Mouse (Mus musculus) forebrain, embryonic 15.5 days (tissue): ENCODE results near the gene Ptbp1. TPM values are rescaled to one million over a fixed set of nuclear protein-coding genes. Genes with fewer than 3 reads are reported as not detected.

Source experiments
- ATAC-seq: fragments of 200-750 bp; cut with Nextera tagmentation; replicated peaks from 2 replicates; pipeline ENCODE4 v1.8.0; 2017; ENCODE audit warnings: mild to moderate bottlenecking, moderate TSS enrichment, moderate library complexity
- H3K27ac ChIP-seq: fragments of 300-500 bp; sonication (generic); replicated peaks from 2 replicates; pipeline ENCODE4 v1.5.1; 2015; ENCODE audit warnings: mild to moderate bottlenecking, inconsistent platforms
- H3K27me3 ChIP-seq: fragments of 300-500 bp; sonication (generic); 2 replicates; pipeline ENCODE4 v1.6.1; 2015; ENCODE audit warnings: inconsistent platforms
- H3K36me3 ChIP-seq: fragments of 300-500 bp; sonication (generic); 2 replicates; pipeline ENCODE4 v1.6.1; 2015; ENCODE audit warnings: mild to moderate bottlenecking, inconsistent platforms
- H3K4me1 ChIP-seq: fragments of 300-500 bp; sonication (generic); 2 replicates; pipeline ENCODE4 v1.6.1; 2015; ENCODE audit warnings: inconsistent platforms
- H3K4me2 ChIP-seq: fragments of 300-500 bp; sonication (generic); replicated peaks from 2 replicates; pipeline ENCODE4 v1.6.1; 2015; ENCODE audit warnings: mild to moderate bottlenecking, inconsistent platforms
- H3K4me3 ChIP-seq: fragments of 300-500 bp; sonication (generic); 2 replicates; pipeline ENCODE4 v1.5.1; 2015; ENCODE audit warnings: mild to moderate bottlenecking, inconsistent platforms
- H3K9ac ChIP-seq: fragments of 300-500 bp; sonication (generic); replicated peaks from 2 replicates; pipeline ENCODE4 v1.6.1; 2015; ENCODE audit warnings: mild to moderate bottlenecking, inconsistent platforms
- H3K9me3 ChIP-seq: fragments of 300-500 bp; sonication (generic); 2 replicates; pipeline ENCODE4 v1.6.1; 2016; ENCODE audit warnings: inconsistent platforms
- WGBS: fragments of 180-500 bp; shearing (Covaris S2); methylation state at CpG from one replicate; pipeline ENCODE4 v1.1.7; 2015; ENCODE audit warnings: mixed read lengths; 5-methylcytosine and 5-hydroxymethylcytosine counted together
- polyA plus RNA-seq: library from polyadenylated mRNA; unstranded; fragments of >200 nt; fragmentation: Nextera tagmentation; extraction: Ambion mirVana; gene quantifications from 2 replicates; pipeline ENCODE4 v1.2.1, GENCODE M21; 2015

Gene Ptbp1
- polyA plus RNA-seq, 1 experiment from 2014 or later = 108 TPM

DNA sequence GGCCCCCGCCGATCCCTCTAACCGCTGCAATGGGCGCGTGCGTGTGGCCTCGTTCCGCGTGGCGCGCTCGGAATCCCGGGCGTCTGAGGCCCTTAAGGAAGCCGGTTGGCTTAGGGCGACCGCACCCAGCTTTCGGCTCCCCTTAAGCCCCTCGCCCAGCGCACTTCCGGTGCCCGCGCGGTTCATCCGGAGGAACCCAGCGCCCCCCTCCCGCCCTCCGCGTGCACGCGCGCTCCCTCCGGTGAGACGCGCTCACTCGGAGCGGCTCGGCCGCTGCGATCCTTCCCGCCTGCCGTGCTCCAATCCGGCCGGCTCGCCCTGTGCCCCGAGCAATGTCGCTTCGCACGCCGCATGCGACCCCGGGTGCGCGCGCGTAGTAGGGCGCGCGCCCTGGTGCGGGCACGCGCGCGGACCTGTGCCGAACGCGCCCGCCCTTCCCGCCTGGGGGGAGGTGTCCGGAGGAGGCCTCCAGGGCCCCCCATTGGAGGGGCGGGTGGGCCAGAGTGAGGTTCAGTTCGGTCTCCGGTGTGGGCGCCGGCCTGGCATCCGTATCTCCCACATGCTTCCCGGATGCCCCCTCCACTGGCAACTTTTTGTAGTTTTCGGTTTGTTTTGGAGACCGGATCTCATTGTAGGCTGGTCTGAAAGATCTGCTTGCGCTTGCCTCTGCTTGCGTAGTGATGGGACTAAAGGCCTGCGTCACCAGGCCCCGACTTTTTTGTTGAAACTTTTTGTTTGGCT, 744 bp downstream of the Ptbp1 start:
- under 1% methylated on average over 81 of the region's 83 CpGs for WGBS

DNA sequence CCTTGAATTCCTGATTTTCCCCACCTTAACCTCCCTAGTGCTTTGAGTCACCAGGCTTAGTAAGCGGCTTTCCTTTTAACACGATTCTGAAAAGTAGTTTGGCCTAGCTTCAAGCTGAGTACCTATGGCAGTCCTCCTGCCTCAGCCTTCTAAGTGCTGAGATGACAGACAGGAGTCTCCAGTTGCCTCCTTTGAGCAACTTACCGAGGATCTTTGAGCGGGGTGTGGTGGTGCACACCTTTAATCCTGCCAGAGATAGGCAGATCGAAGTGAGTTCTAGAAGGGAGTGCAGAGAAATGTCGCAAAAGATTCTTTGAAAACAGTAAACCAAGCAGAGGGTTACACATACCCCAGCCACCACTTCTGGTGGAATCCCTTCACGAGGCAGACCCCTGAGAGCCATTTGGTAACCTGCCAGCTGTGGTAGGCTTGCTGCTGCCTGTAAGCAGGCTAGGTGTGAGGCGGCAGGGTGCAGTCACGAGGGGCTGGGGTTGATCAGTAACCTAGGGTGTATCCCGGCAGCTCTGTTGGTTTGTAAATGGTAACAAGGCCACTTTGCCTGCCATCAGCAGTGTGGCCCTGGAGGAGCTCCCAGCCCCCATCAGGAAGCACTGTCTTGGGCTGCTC, 1.4 kb downstream of the Ptbp1 start:
- peaks cover 75% of the 10 kb centered on the region for H3K4me1 ChIP-seq
- peak overlapping the region; percentile 99 for H3K4me3 ChIP-seq
- peak overlapping the region; percentile 91 for H3K4me2 ChIP-seq
- peak overlapping the region; percentile 100 for H3K27ac ChIP-seq
- peak overlapping the region; percentile 98 for H3K9ac ChIP-seq
- ATAC-seq = no peak
- peaks cover 20% of the 10 kb centered on the region for H3K36me3 ChIP-seq
- H3K27me3 ChIP-seq = no peaks in the 10 kb centered on the region
- H3K9me3 ChIP-seq = no peaks in the 10 kb centered on the region
- WGBS = 3% methylated on average over 10 of the region's 10 CpGs

More for the DNA sequence above, 744 bp downstream of the Ptbp1 start:
- no peaks in the 10 kb centered on the region for H3K9me3 ChIP-seq
- no peaks in the 10 kb centered on the region for H3K27me3 ChIP-seq
- H3K4me1 ChIP-seq = peaks cover 75% of the 10 kb centered on the region
- ATAC-seq = peak; percentile 36
- H3K4me3 ChIP-seq = peak overlapping the region; percentile 99
- H3K36me3 ChIP-seq = peaks cover 13% of the 10 kb centered on the region
- peak overlapping the region; percentile 98 for H3K9ac ChIP-seq
- peak overlapping the region; percentile 91 for H3K4me2 ChIP-seq
- H3K27ac ChIP-seq = peak overlapping the region; percentile 100

DNA sequence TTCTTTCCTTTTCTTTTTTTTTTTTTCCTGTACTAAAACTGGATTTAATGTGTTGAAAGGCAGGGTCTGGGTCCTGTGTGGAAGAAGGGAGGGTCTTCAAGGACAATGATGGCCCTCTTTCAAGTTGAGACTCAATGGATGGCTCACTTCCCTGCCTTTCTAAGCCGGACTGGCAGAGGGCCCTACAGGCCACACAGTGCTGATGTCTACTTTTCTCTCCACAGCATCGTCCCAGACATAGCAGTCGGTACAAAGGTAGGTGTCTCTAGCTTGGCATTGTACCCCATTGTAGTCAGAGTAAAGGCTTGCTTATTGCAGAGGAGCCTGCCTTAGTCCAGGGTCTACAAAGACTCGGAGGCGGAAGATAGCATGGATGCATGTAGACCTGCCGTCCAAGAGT, 2.1 kb downstream of the Ptbp1 start:
- peak overlapping the region; percentile 98 for H3K9ac ChIP-seq
- no peaks in the 10 kb centered on the region for H3K9me3 ChIP-seq
- peaks cover 72% of the 10 kb centered on the region for H3K4me1 ChIP-seq
- H3K27ac ChIP-seq = peak overlapping the region; percentile 100
- peak overlapping the region; percentile 91 for H3K4me2 ChIP-seq
- no peak for ATAC-seq
- 31% methylated on average over 6 of the region's 6 CpGs for WGBS
- H3K27me3 ChIP-seq = no peaks in the 10 kb centered on the region
- peaks cover 26% of the 10 kb centered on the region for H3K36me3 ChIP-seq
- peak overlapping the region; percentile 99 for H3K4me3 ChIP-seq

DNA sequence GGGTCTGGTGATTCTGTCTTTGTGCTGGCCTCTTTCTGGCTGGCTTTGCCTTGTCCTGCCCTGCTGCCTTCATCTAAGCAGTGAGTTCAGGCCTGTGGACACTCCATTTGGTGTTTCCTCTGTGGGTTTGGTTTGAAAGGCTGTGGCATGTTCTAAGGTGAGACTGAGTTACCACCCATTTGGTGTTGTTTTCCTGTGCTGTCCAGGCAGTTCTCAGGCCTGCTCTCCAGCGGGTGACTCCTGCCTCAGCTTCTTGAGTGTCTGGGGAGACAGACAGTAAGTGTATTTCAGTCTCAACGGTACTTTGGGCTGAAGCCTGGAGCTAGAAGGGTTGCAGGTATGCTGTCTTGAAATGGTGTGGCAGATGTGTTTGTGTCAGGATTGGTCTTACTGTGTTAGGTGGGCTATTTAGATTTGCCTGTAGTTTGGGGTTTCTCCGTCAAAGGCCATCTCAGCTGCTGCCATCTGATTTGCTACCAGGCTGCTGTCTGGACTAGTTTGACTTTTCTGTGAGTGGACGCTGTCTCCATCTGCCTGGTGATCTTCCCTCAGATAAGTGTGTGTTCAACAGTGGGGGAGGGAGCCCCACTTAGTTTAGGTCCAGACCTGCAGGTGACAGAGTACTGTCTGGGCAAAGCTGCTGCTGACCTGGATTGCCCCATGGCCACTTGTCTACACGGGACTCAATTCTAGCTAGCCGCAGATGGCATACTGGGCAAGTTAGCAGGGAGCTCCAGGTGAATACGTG, 2.7 kb downstream of the Ptbp1 start:
- ATAC-seq = no peak
- H3K27ac ChIP-seq = peak overlapping the region; percentile 100
- peaks cover 66% of the 10 kb centered on the region for H3K4me1 ChIP-seq
- peak overlapping the region; percentile 91 for H3K4me2 ChIP-seq
- no peaks in the 10 kb centered on the region for H3K27me3 ChIP-seq
- H3K9ac ChIP-seq = peak overlapping the region; percentile 98
- H3K36me3 ChIP-seq = peaks cover 32% of the 10 kb centered on the region
- WGBS = 44% methylated on average over 7 of the region's 7 CpGs
- no peaks in the 10 kb centered on the region for H3K9me3 ChIP-seq
- peak overlapping the region; percentile 99 for H3K4me3 ChIP-seq

DNA sequence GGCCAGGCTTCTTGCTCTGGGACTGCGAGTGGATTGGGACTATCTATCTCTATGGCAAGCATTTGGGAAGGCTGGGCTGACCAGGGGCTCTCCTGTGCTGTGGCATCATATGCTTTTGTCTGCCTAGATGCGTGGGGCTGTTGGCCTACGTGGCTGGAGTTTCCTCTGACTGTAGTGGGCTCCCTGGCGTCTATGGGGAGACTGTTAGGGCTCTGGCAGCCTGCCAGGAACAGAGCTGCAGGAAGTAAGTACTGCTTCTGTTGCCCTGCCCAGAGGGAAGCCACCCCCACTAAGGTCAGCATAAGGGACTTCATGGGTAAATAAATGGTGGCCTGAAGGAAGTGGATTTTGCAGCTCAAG, 3.2 kb downstream of the Ptbp1 start:
- peak overlapping the region; percentile 91 for H3K4me2 ChIP-seq
- H3K4me3 ChIP-seq = peak overlapping the region; percentile 99
- peak overlapping the region; percentile 98 for H3K9ac ChIP-seq
- peaks cover 61% of the 10 kb centered on the region for H3K4me1 ChIP-seq
- peaks cover 38% of the 10 kb centered on the region for H3K36me3 ChIP-seq
- H3K27me3 ChIP-seq = no peaks in the 10 kb centered on the region
- no peaks in the 10 kb centered on the region for H3K9me3 ChIP-seq
- H3K27ac ChIP-seq = peak overlapping the region; percentile 100
- WGBS = 16% methylated on average over 4 of the region's 4 CpGs
- no peak for ATAC-seq

DNA sequence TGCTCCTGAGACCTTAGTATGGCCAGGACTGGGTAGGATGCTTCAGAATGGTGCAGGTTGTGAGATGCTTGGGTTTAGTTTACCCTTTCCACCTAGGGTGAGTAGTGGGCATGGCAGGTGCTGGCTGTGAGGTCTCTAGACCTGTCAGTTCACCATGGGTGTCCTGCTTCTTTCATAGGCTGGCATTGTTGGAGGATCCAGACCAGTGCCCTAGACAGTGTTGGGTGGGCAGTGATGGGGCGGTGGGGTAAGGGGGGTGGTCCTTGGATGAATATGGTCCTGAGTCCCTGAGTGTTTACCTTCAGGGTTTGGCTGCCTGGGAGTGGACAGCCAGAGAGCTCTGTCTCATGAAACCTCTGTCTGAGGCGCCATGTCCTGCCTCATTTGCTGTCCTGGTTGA, 3.7 kb downstream of the Ptbp1 start:
- Histone ChIP-seq H3K4me1 (peaks cover 56% of the 10 kb centered on the region), H3K27ac (peak overlapping the region; percentile 100), H3K4me3 (peak overlapping the region; percentile 99), H3K27me3 (no peaks in the 10 kb centered on the region), H3K9me3 (no peaks in the 10 kb centered on the region), H3K4me2 (peak overlapping the region; percentile 91), H3K9ac (peak overlapping the region; percentile 98), H3K36me3 (peaks cover 43% of the 10 kb centered on the region)
- 67% methylated on average over 2 of the region's 2 CpGs for WGBS
- ATAC-seq = no peak

DNA sequence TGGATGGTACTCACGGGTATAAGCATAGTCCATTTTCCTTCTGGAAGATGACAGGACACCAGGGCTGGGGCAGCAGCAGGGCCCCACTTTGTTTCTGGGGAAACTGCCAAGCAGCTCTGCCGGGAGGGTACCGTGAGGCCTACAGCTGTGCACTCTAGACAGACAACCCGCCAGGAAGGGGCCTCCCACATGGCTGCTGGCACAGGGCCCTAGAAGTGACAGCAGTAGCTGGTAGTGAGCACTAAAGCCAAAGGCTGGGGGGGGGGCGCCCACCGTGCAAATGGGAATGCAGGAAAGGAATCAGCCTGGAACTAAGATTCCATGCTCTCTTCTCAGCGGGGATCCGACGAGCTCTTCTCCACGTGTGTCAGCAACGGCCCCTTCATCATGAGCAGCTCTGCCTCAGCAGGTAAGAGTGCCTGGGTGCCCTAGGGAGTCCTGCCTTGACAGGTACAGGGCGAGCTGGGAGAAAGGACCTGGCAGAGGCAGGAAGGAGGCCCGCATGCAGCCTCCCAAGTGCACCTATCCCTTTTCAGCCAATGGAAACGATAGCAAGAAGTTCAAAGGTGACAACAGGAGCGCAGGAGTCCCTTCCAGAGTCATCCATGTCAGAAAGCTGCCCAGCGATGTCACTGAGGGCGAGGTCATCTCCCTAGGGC, 4.3 kb downstream of the Ptbp1 start:
- Histone ChIP-seq H3K27ac (peak overlapping the region; percentile 100), H3K4me2 (peak overlapping the region; percentile 91), H3K9me3 (no peaks in the 10 kb centered on the region), H3K4me3 (peak overlapping the region; percentile 99), H3K27me3 (no peaks in the 10 kb centered on the region), H3K4me1 (peaks cover 50% of the 10 kb centered on the region), H3K9ac (peak overlapping the region; percentile 98; the same call in 1 of the 2 replicates), H3K36me3 (peaks cover 49% of the 10 kb centered on the region)
- ATAC-seq = 0 out of 2 replicates have a peak, but pooled peaks have one; percentile 7
- 46% methylated on average over 17 of the region's 17 CpGs for WGBS

DNA sequence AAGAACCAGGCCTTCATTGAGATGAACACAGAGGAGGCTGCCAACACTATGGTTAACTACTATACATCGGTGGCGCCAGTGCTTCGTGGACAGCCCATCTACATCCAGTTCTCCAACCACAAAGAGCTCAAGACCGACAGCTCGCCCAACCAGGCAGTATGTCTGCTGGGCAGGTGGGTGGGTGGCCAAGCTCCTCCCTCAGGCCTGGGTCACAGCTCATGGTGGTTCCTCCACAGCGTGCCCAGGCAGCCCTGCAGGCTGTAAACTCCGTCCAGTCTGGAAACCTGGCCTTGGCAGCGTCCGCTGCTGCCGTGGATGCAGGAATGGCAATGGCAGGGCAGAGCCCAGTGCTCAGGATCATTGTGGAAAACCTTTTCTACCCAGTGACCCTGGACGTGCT, 4.9 kb downstream of the Ptbp1 start:
- peaks cover 53% of the 10 kb centered on the region for H3K36me3 ChIP-seq
- H3K4me1 ChIP-seq = peaks cover 47% of the 10 kb centered on the region
- ATAC-seq = no peak
- H3K9ac ChIP-seq = no peak overlapping the region
- H3K4me2 ChIP-seq = peak overlapping the region; percentile 91; the same call in 1 of the 2 replicates
- H3K4me3 ChIP-seq = no peak overlapping the region
- peak overlapping the region; percentile 100; the same call in 1 of the 2 replicates for H3K27ac ChIP-seq
- H3K27me3 ChIP-seq = no peaks in the 10 kb centered on the region
- WGBS = 83% methylated on average over 11 of the region's 11 CpGs
- H3K9me3 ChIP-seq = no peaks in the 10 kb centered on the region

DNA sequence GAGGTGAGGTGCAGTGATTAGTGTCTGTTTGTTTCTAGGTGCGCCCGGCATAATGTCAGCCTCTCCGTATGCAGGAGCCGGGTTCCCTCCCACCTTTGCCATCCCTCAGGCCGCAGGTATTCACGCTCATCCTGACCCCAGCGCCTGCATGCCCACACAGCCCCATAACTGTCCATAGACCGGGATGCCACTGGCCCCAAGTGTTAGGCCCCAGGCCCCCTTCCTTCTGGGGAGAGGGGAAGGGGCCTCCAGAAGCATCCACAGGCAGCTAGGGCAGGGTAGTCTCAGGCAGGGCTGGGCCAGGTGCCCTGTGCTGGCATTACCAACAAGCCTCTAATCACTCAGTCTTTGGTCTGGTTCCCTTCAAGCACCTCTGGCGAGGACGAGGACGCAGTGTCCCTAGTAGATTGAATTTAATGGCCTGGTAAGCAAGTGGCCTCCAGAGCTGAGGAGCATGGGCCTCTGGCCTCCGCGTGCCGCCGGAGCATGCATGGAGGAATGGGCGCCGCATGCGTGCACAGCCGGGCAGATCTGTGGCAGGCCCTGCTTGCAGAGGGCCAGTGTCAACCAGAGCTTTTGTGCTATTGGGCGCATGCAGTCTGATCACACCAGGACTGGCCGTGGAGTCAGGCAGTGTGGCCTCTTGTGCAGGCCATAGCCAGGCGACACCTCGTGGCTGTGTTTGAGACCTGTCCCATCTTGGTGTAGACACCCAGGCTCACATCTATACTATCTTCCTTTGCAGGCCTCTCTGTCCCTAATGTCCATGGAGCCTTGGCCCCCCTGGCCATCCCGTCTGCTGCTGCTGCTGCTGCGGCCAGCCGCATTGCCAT, 6.1 kb downstream of the Ptbp1 start:
- H3K4me1 ChIP-seq = peaks cover 55% of the 10 kb centered on the region

DNA sequence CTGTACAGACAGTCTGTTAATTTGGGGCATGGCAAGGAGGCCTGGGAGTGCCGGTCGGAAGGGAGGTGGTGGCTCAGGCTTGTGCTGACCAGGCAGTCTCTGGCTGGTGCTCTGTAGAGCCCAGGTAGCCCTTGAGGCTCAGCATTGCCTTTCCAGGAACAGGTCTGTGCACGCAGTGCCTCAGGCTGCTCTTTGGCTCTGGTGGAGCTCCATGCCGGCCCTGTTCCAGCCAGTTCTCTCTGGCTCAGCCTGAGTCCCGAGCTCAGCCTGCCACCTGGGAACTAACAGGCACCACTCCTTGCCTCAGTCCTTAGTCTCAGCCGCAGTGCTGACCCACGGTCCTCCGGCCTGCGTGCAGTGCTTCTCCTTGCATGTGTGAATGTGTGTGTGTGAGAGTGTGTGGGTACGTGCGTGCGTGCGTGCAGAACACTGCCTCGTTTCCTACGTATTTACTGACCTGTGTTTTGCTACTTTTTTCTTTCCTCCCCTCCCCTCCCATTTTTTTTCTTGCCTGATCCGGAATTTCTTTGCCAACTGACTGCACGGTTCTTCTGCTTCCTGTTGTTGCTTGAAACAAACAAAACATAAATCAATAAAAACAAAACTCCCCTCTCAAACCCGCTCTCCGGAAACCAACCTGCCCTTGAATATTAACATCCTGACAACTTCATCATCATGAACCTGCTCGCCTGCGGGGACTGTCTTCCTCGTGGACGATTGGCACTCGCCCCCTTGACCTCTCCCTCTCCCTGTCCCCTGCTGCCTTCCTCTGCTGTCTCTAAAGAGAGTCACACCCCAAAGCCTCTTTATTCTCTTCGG, 7.2 kb downstream of the Ptbp1 start:
- Histone ChIP-seq H3K9me3 (no peaks in the 10 kb centered on the region), H3K36me3 (peaks cover 71% of the 10 kb centered on the region), H3K4me3 (no peak overlapping the region), H3K4me1 (peaks cover 48% of the 10 kb centered on the region), H3K9ac (no peak overlapping the region), H3K4me2 (no peak overlapping the region), H3K27ac (no peak overlapping the region), H3K27me3 (no peaks in the 10 kb centered on the region)
- WGBS = 81% methylated on average over 25 of the region's 25 CpGs
- ATAC-seq = no peak

More for the DNA sequence above, 6.1 kb downstream of the Ptbp1 start:
- no peak for ATAC-seq
- H3K4me3 ChIP-seq = no peak overlapping the region
- WGBS = 91% methylated on average over 26 of the region's 26 CpGs
- H3K36me3 ChIP-seq = peaks cover 60% of the 10 kb centered on the region
- no peaks in the 10 kb centered on the region for H3K27me3 ChIP-seq
- H3K9ac ChIP-seq = no peak overlapping the region
- 0 out of 2 replicates have a peak overlapping the region, but pooled peaks have one; percentile 100 for H3K27ac ChIP-seq
- H3K4me2 ChIP-seq = no peak overlapping the region
- H3K9me3 ChIP-seq = no peaks in the 10 kb centered on the region
